Mouse (Mus musculus) hindbrain, embryonic 16.5 days (tissue): ENCODE measurements around the gene Nxf7. TPM values are rescaled to one million over a fixed set of nuclear protein-coding genes. Genes with fewer than 3 reads are reported as not detected.
"Not testable (repeated sequence)": the region's sequence is repeated elsewhere in the genome, so short reads cannot be mapped to it uniquely, and the experiment has no call there.

Source experiments
- ATAC-seq: fragments of 200-750 bp; cut with Nextera tagmentation; 2 replicates; pipeline ENCODE4 v1.8.0; 2017; ENCODE audit warnings: moderate TSS enrichment, moderate library complexity
- H3K27ac ChIP-seq: fragments of 300-500 bp; sonication (generic); 2 replicates; pipeline ENCODE4 v1.5.1; 2014; ENCODE audit warnings: low read depth, mild to moderate bottlenecking, control low read depth, low read length, moderate library complexity
- H3K27me3 ChIP-seq: fragments of 300-500 bp; sonication (generic); replicated peaks from 2 replicates; pipeline ENCODE4 v1.6.1; 2014; ENCODE audit warnings: low read length; ENCODE audit not compliant: control insufficient read depth, insufficient read depth
- H3K36me3 ChIP-seq: fragments of 300-500 bp; sonication (generic); 2 replicates; pipeline ENCODE4 v1.6.1; 2014; ENCODE audit warnings: mild to moderate bottlenecking, low read length, moderate library complexity, mixed read lengths; ENCODE audit not compliant: control insufficient read depth, insufficient read depth
- H3K4me1 ChIP-seq: fragments of 300-500 bp; sonication (generic); 2 replicates; pipeline ENCODE4 v1.6.1; 2014; ENCODE audit warnings: low read depth, low read length; ENCODE audit not compliant: control insufficient read depth, insufficient read depth
- H3K4me2 ChIP-seq: fragments of 300-500 bp; sonication (generic); 2 replicates; pipeline ENCODE4 v1.6.1; 2014; ENCODE audit warnings: mild to moderate bottlenecking, low read length, control low read depth, moderate library complexity
- H3K4me3 ChIP-seq: fragments of 300-500 bp; sonication (generic); 2 replicates; pipeline ENCODE4 v1.5.1; 2014; ENCODE audit warnings: mild to moderate bottlenecking, low read length, control low read depth, moderate library complexity
- H3K9ac ChIP-seq: fragments of 300-500 bp; sonication (generic); 2 replicates; pipeline ENCODE4 v1.6.1; 2014; ENCODE audit warnings: low read depth, mild to moderate bottlenecking, control low read depth, low read length, moderate library complexity
- H3K9me3 ChIP-seq: fragments of 300-500 bp; sonication (generic); 2 replicates; pipeline ENCODE4 v1.6.1; 2014; ENCODE audit warnings: mild to moderate bottlenecking, low read length, moderate library complexity; ENCODE audit not compliant: control insufficient read depth
- WGBS: fragments of 180-500 bp; shearing (Covaris S2); extraction: QIAGEN DNeasy Blood & Tissue Kit; methylation state at CpG from one replicate; pipeline ENCODE4 v1.1.7; 2014; 5-methylcytosine and 5-hydroxymethylcytosine counted together
- polyA plus RNA-seq: library from polyadenylated mRNA; unstranded; fragments of >200 nt; fragmentation: Nextera tagmentation; extraction: Ambion mirVana; gene quantifications from 2 replicates; pipeline ENCODE4 v1.2.1, GENCODE M21; 2015

Gene Nxf7
- polyA plus RNA-seq, 1 experiment from 2014 or later: not detected

- no peak overlapping the region for H3K9ac ChIP-seq
These were observed 35.7 kb downstream of the Nxf7 start for GRCm38 (mm10) chrX:135562841-135563240.

GRCm38 (mm10) chrX:135561693-135562092 is 36.9 kb downstream of the Nxf7 start:
- H3K4me1 ChIP-seq, H3K9ac ChIP-seq, ATAC-seq, H3K27ac ChIP-seq, H3K9me3 ChIP-seq, H3K4me3 ChIP-seq, H3K27me3 ChIP-seq, H3K36me3 ChIP-seq, H3K4me2 ChIP-seq: not testable (repeated sequence)
- WGBS: 57% methylated on average over 2 of the region's 2 CpGs

More at GRCm38 (mm10) chrX:135562841-135563240, 35.7 kb downstream of the Nxf7 start:
- no peaks in the 10 kb centered on the region for H3K9me3 ChIP-seq
- no peaks in the 10 kb centered on the region for H3K36me3 ChIP-seq
- 53% methylated on average over 2 of the region's 2 CpGs for WGBS
- H3K4me3 ChIP-seq: no peak overlapping the region
- ATAC-seq: no peak
- no peaks in the 10 kb centered on the region for H3K27me3 ChIP-seq
- H3K4me1 ChIP-seq: no peaks in the 10 kb centered on the region
- H3K4me2 ChIP-seq: no peak overlapping the region
- no peak overlapping the region for H3K27ac ChIP-seq

GRCm38 (mm10) chrX:135560933-135561332 is 37.6 kb downstream of the Nxf7 start:
- H3K36me3 ChIP-seq, H3K27ac ChIP-seq, H3K4me1 ChIP-seq, H3K4me2 ChIP-seq, H3K4me3 ChIP-seq, H3K9me3 ChIP-seq, ATAC-seq, H3K27me3 ChIP-seq, H3K9ac ChIP-seq: not testable (repeated sequence)
- WGBS: 30% methylated on average over 4 of the region's 4 CpGs

- not testable (repeated sequence) for ATAC-seq, H3K4me2 ChIP-seq, H3K27ac ChIP-seq, H3K4me1 ChIP-seq, H3K36me3 ChIP-seq, H3K9ac ChIP-seq, H3K9me3 ChIP-seq, H3K27me3 ChIP-seq, H3K4me3 ChIP-seq
- 25% methylated on average over 8 of the region's 8 CpGs for WGBS
These were observed 38.9 kb downstream of the Nxf7 start for GRCm38 (mm10) chrX:135559665-135560064.

Other genes starting within 250 kb of the Nxf7 start
- gene Gm5128, start 225.5 kb downstream of the Nxf7 start, polyA plus RNA-seq: not detected in 2 replicates
- gene Gm7903, start 164.9 kb downstream of the Nxf7 start, polyA plus RNA-seq: 0.06 TPM in 1 of 2 replicates, not detected in the other
- gene AV320801, start 104.2 kb downstream of the Nxf7 start, polyA plus RNA-seq: not detected in 2 replicates
- gene Prame, start 28.9 kb upstream of the Nxf7 start, polyA plus RNA-seq: not detected in 2 replicates
- not detected in 2 replicates for gene Tcp11x2, start 95.0 kb upstream of the Nxf7 start, polyA plus RNA-seq
- not detected in 2 replicates for gene Tmsb15a, start 126.5 kb upstream of the Nxf7 start, polyA plus RNA-seq
- gene Armcx5, start 144.0 kb upstream of the Nxf7 start, polyA plus RNA-seq: 12.0 and 13.2 TPM in 2 replicates
- gene Gprasp1, start 144.0 kb upstream of the Nxf7 start, polyA plus RNA-seq: 236 and 260 TPM in 2 replicates
- gene Bhlhb9, start 198.8 kb upstream of the Nxf7 start, polyA plus RNA-seq: 114 and 120 TPM in 2 replicates
- gene Gprasp2, start 240.3 kb upstream of the Nxf7 start, polyA plus RNA-seq: 238 and 242 TPM in 2 replicates